Mouse (Mus musculus) E14TG2a.4 (cell line): ENCODE measurements at regions not wholly inside any gene's neighbourhood (a gene's known extent, or its start where the extent isn't known, plus 50 kb on each side); places are given as distances from the start of the nearest gene placed in this dataset.

Source experiments
- CTCF ChIP-seq: conservative IDR thresholded peaks from 2 replicates; pipeline ENCODE4 v1.5.1; 2014; ENCODE audit warnings: low read length
- NANOG ChIP-seq: IDR thresholded peaks from 2 replicates; pipeline ENCODE4 v1.6.1; 2014; ENCODE audit warnings: borderline replicate concordance, low read length, mixed read lengths
- POU5F1 ChIP-seq: IDR thresholded peaks from 2 replicates; pipeline ENCODE4 v1.6.1; 2014; ENCODE audit warnings: low read length, borderline replicate concordance

- TF ChIP-seq CTCF (no peak), POU5F1 (no peak), NANOG (no peak)
These were observed 251.2 kb upstream of the Adcy2 start for GRCm38 (mm10) chr13:69250334-69251129.
